Mouse (Mus musculus): ENCODE data around the gene Fasn. TPM values are rescaled to one million over a fixed set of nuclear protein-coding genes. Genes with fewer than 3 reads are reported as not detected.

Fasn gene
- total RNA-seq (2023): 10 to 100 TPM; 46.7 to 64.3 TPM

GRCm38 (mm10) chr11:120823956-120824786, at the start of gene Fasn:
TSS of gene Fasn (minus strand) at chr11:120824547.

GRCm38 (mm10) chr11:120795756-120796613, 28.4 kb downstream of the Fasn start, which contains the start of gene Dus1l:
TSS of gene Dus1l (minus strand) at chr11:120796403.

GRCm38 (mm10) chr11:120784064-120784791, 40.1 kb downstream of the Fasn start, which contains the start of the genes Rfng and Gps1:
TSS of gene Rfng (minus strand) at chr11:120784207.
TSS of gene Gps1 (plus strand) at chr11:120784272.

GRCm38 (mm10) chr11:120762672-120763041, 61.7 kb downstream of the Fasn start, which contains the start of gene Hmga1b:
TSS of gene Hmga1b (plus strand) at chr11:120762794.

Other genes starting within 250 kb of the Fasn start
- gene Arhgdia, start 242.9 kb downstream of the Fasn start, total RNA-seq (2023): 100 to 1,000 TPM; 623 to 655 TPM
- 100 to 1,000 TPM in 1 of 2 experiments, 10 to 100 TPM in 1; 90.1 to 103 TPM for gene Alyref, start 226.2 kb downstream of the Fasn start, total RNA-seq (2023)
- gene Anapc11, start 226.1 kb downstream of the Fasn start, total RNA-seq (2023): 10 to 100 TPM; 55.8 to 56.4 TPM
- 1 to 10 TPM in 1 of 2 experiments, not detected in 1; 1.4 TPM for gene Npb, start 216.1 kb downstream of the Fasn start, total RNA-seq (2023)
- gene Pcyt2, start 206.6 kb downstream of the Fasn start, total RNA-seq (2023): 10 to 100 TPM; 66.8 to 75.4 TPM
- 100 to 1,000 TPM; 122 to 125 TPM for gene Sirt7, start 199.3 kb downstream of the Fasn start, total RNA-seq (2023)
- gene Mafg, start 190.9 kb downstream of the Fasn start, total RNA-seq (2023): 100 to 1,000 TPM in 1 of 2 experiments, 10 to 100 TPM in 1; 96.6 to 101 TPM
- under 1 TPM in 1 of 2 experiments, not detected in 1; 0.27 TPM for gene Pycr1, start 180.8 kb downstream of the Fasn start, total RNA-seq (2023)
- gene Myadml2, start 176.4 kb downstream of the Fasn start, total RNA-seq (2023): not detected
- not detected for gene Notum, start 163.4 kb downstream of the Fasn start, total RNA-seq (2023)
- gene Aspscr1, start 151.6 kb downstream of the Fasn start, total RNA-seq (2023): 10 to 100 TPM; 77.9 to 83.1 TPM
- gene Cenpx, start 110.8 kb downstream of the Fasn start, total RNA-seq (2023): 10 to 100 TPM; 34.6 to 45.6 TPM
- 10 to 100 TPM; 30.5 to 36.0 TPM for gene Lrrc45, start 110.6 kb downstream of the Fasn start, total RNA-seq (2023)
- gene Rac3, start 103.1 kb downstream of the Fasn start, total RNA-seq (2023): 1 to 10 TPM; 1.0 to 2.9 TPM
- 10 to 100 TPM; 26.2 to 29.1 TPM for gene Dcxr, start 97.3 kb downstream of the Fasn start, total RNA-seq (2023)
- 10 to 100 TPM; 11.8 to 24.2 TPM for gene Cbr2, start 92.4 kb downstream of the Fasn start, total RNA-seq (2023)
- gene Hmga1b, start 61.8 kb downstream of the Fasn start, total RNA-seq (2023): 10 to 100 TPM; 40.5 to 48.6 TPM
- gene Rfng, start 40.3 kb downstream of the Fasn start, total RNA-seq (2023): 10 to 100 TPM; 16.9 to 20.9 TPM
- 10 to 100 TPM; 53.1 to 57.5 TPM for gene Gps1, start 40.3 kb downstream of the Fasn start, total RNA-seq (2023)
- 10 to 100 TPM; 39.3 to 50.0 TPM for gene Dus1l, start 28.1 kb downstream of the Fasn start, total RNA-seq (2023)
- gene Ccdc57, start 108.3 kb upstream of the Fasn start, total RNA-seq (2023): under 1 TPM; 0.58 to 0.88 TPM
- gene Slc16a3, start 123.9 kb upstream of the Fasn start, total RNA-seq (2023): 100 to 1,000 TPM; 145 to 159 TPM
- gene Csnk1d, start 166.8 kb upstream of the Fasn start, total RNA-seq (2023): 100 to 1,000 TPM; 146 to 149 TPM
- 10 to 100 TPM; 22.4 to 35.1 TPM for gene Cd7, start 214.9 kb upstream of the Fasn start, total RNA-seq (2023)
- gene Sectm1b, start 239.0 kb upstream of the Fasn start, total RNA-seq (2023): not detected